Mouse (Mus musculus) MEL (cell line): ENCODE data around the gene Lsamp. TPM values are rescaled to one million over a fixed set of nuclear protein-coding genes. Genes with fewer than 3 reads are reported as not detected.

Experiments used
- DNase-seq: peaks from one replicate; pipeline ENCODE4 v3.0.0; 2011; ENCODE audit warnings: low read depth, low spot score
- H3K27ac ChIP-seq: 2 replicates; pipeline ENCODE4 v1.5.1; 2012; ENCODE audit warnings: low read depth, mild to moderate bottlenecking, control low read depth, low read length, moderate library complexity; ENCODE audit not compliant: control insufficient read depth
- H3K27me3 ChIP-seq, 2 experiments: fragments of 150-350 bp in 1 of 2; sonication (generic) in 1 of 2; 2 replicates each; pipeline ENCODE4 v1.6.1; 2012; ENCODE audit warnings: low read length in 2 of 2, mild to moderate bottlenecking in 2 of 2, improper control_type of control experiment in 1 of 2, moderate library complexity in 1 of 2; ENCODE audit not compliant: insufficient read depth in 2 of 2, control insufficient read depth in 1 of 2
- H3K36me3 ChIP-seq, 2 experiments: 2 replicates each; pipeline ENCODE4 v1.6.1; 2012 to 2014; ENCODE audit warnings: low read length in 2 of 2, improper control_type of control experiment in 1 of 2, inconsistent platforms in 1 of 2, mild to moderate bottlenecking in 1 of 2; ENCODE audit not compliant: insufficient read depth in 2 of 2, control insufficient read depth in 1 of 2
- H3K4me1 ChIP-seq, 2 experiments: fragments of 150-350 bp in 1 of 2; sonication (generic) in 1 of 2; 2 replicates each; pipeline ENCODE4 v1.6.1; 2012; ENCODE audit warnings: low read length in 2 of 2, improper control_type of control experiment in 1 of 2, mild to moderate bottlenecking in 1 of 2; ENCODE audit not compliant: insufficient read depth in 2 of 2, control insufficient read depth in 1 of 2
- H3K4me3 ChIP-seq, 2 experiments: fragments of 150-350 bp in 1 of 2; sonication (generic) in 1 of 2; 2 replicates each; pipeline ENCODE4 v1.5.1; 2012; ENCODE audit warnings: low read depth in 2 of 2, low read length in 2 of 2, mild to moderate bottlenecking in 2 of 2, moderate library complexity in 2 of 2, control low read depth in 1 of 2, improper control_type of control experiment in 1 of 2; ENCODE audit not compliant: control insufficient read depth in 1 of 2, insufficient read depth in 1 of 2
- H3K79me2 ChIP-seq: 2 replicates; pipeline ENCODE4 v1.6.1; 2012; ENCODE audit warnings: mild to moderate bottlenecking, low read length, moderate library complexity; ENCODE audit not compliant: control insufficient read depth, poor library complexity, insufficient read depth
- H3K9ac ChIP-seq: 2 replicates; pipeline ENCODE4 v1.6.1; 2012; ENCODE audit warnings: low read depth, mild to moderate bottlenecking, control low read depth, low read length, moderate library complexity; ENCODE audit not compliant: control insufficient read depth, poor library complexity, severe bottlenecking
- H3K9me3 ChIP-seq: fragments of 150-350 bp; sonication (generic); replicated peaks from 2 replicates; pipeline ENCODE4 v1.6.1; 2012; ENCODE audit warnings: mild to moderate bottlenecking, low read length, improper control_type of control experiment, moderate library complexity; ENCODE audit not compliant: insufficient read depth
- BHLHE40 ChIP-seq: IDR thresholded peaks from 2 replicates; pipeline ENCODE4 v1.6.1; 2012; ENCODE audit warnings: low read depth, mild to moderate bottlenecking, inconsistent platforms, low read length, improper control_type of control experiment, borderline replicate concordance
- CHD1 ChIP-seq: IDR thresholded peaks from 2 replicates; pipeline ENCODE4 v1.6.1; 2012; ENCODE audit warnings: low read depth, mild to moderate bottlenecking, inconsistent platforms, low read length, improper control_type of control experiment
- CTCF ChIP-seq, 3 experiments: IDR thresholded peaks in 2 of 3; conservative IDR thresholded peaks in 1 of 3; 2 replicates each; pipeline ENCODE4 v1.5.1; 2011 to 2012; ENCODE audit warnings: low read length in 3 of 3, low read depth in 2 of 3, mild to moderate bottlenecking in 2 of 3, improper control_type of control experiment in 1 of 3, inconsistent platforms in 1 of 3, mixed read lengths in 1 of 3, moderate library complexity in 1 of 3; ENCODE audit not compliant: control insufficient read depth in 1 of 3, insufficient read depth in 1 of 3, poor library complexity in 1 of 3, severe bottlenecking in 1 of 3
- E2F4 ChIP-seq: IDR thresholded peaks from 2 replicates; pipeline ENCODE4 v1.6.1; 2011; ENCODE audit warnings: low read depth, low read length, improper control_type of control experiment, borderline replicate concordance
- ELF1 ChIP-seq: IDR thresholded peaks from 2 replicates; pipeline ENCODE4 v1.6.1; 2014; ENCODE audit warnings: low read depth, mild to moderate bottlenecking, inconsistent platforms, low read length, improper control_type of control experiment, moderate library complexity
- EP300 ChIP-seq, 2 experiments: IDR thresholded peaks; 2 replicates each; pipeline ENCODE4 v1.6.1; 2011; ENCODE audit warnings: improper control_type of control experiment in 2 of 2, low read length in 2 of 2, low read depth in 1 of 2, mild to moderate bottlenecking in 1 of 2
- ETS1 ChIP-seq: IDR thresholded peaks from 2 replicates; pipeline ENCODE4 v1.6.1; 2012; ENCODE audit warnings: low read depth, mild to moderate bottlenecking, inconsistent platforms, low read length, improper control_type of control experiment, moderate library complexity
- GATA1 ChIP-seq: IDR thresholded peaks from 2 replicates; pipeline ENCODE4 v1.6.1; 2011; ENCODE audit warnings: low read depth, low read length, improper control_type of control experiment
- HCFC1 ChIP-seq: IDR thresholded peaks from 2 replicates; pipeline ENCODE4 v1.6.1; 2012; ENCODE audit warnings: low read depth, mild to moderate bottlenecking, inconsistent platforms, low read length, improper control_type of control experiment, moderate library complexity
- MAFK ChIP-seq: IDR thresholded peaks from 2 replicates; pipeline ENCODE4 v1.6.1; 2011; ENCODE audit warnings: low read depth, mild to moderate bottlenecking, low read length, improper control_type of control experiment, borderline replicate concordance
- MAX ChIP-seq: IDR thresholded peaks from 2 replicates; pipeline ENCODE4 v1.6.1; 2011; ENCODE audit warnings: low read length, improper control_type of control experiment
- MXI1 ChIP-seq: IDR thresholded peaks from 2 replicates; pipeline ENCODE4 v1.6.1; 2011; ENCODE audit warnings: mild to moderate bottlenecking, low read depth, low read length, improper control_type of control experiment
- MYB ChIP-seq: IDR thresholded peaks from 2 replicates; pipeline ENCODE4 v1.6.1; 2011; ENCODE audit warnings: mild to moderate bottlenecking, low read depth, low read length, improper control_type of control experiment
- MYC ChIP-seq: IDR thresholded peaks from 2 replicates; pipeline ENCODE4 v1.6.1; 2011; ENCODE audit warnings: low read depth, mild to moderate bottlenecking, low read length, improper control_type of control experiment, moderate library complexity
- NELFE ChIP-seq: IDR thresholded peaks from 2 replicates; pipeline ENCODE4 v1.6.1; 2011; ENCODE audit warnings: low read depth, low read length, improper control_type of control experiment
- NRF1 ChIP-seq: IDR thresholded peaks from 2 replicates; pipeline ENCODE4 v1.6.1; 2014; ENCODE audit warnings: low read depth, mild to moderate bottlenecking, inconsistent platforms, low read length, improper control_type of control experiment, moderate library complexity; ENCODE audit not compliant: poor library complexity, insufficient read depth, severe bottlenecking
- POLR2A ChIP-seq, 2 experiments: IDR thresholded peaks; 2 replicates each; pipeline ENCODE4 v1.6.1; 2011 to 2012; ENCODE audit warnings: low read length in 2 of 2, mild to moderate bottlenecking in 2 of 2, control low read depth in 1 of 2, improper control_type of control experiment in 1 of 2, low read depth in 1 of 2, moderate library complexity in 1 of 2; ENCODE audit not compliant: control insufficient read depth in 1 of 2, insufficient read depth in 1 of 2, poor library complexity in 1 of 2
- POLR2AphosphoS2 ChIP-seq: IDR thresholded peaks from 2 replicates; pipeline ENCODE4 v1.6.1; 2011; ENCODE audit warnings: low read length, improper control_type of control experiment
- POLR2AphosphoS5 ChIP-seq: IDR thresholded peaks from 2 replicates; pipeline ENCODE4 v1.6.1; 2012; ENCODE audit warnings: low read depth, borderline replicate concordance, mild to moderate bottlenecking, inconsistent platforms, low read length, moderate library complexity, mixed read lengths
- RAD21 ChIP-seq: IDR thresholded peaks from 2 replicates; pipeline ENCODE4 v1.6.1; 2011; ENCODE audit warnings: mild to moderate bottlenecking, low read depth, low read length, improper control_type of control experiment
- SMC3 ChIP-seq: IDR thresholded peaks from 2 replicates; pipeline ENCODE4 v1.6.1; 2011; ENCODE audit warnings: low read depth, low read length, improper control_type of control experiment
- USF1 ChIP-seq: IDR thresholded peaks from 2 replicates; pipeline ENCODE4 v1.6.1; 2014; ENCODE audit warnings: low read depth, mild to moderate bottlenecking, inconsistent platforms, low read length, improper control_type of control experiment, moderate library complexity
- USF2 ChIP-seq, 2 experiments: IDR thresholded peaks; 2 replicates each; pipeline ENCODE4 v1.6.1; 2011 to 2012; ENCODE audit warnings: improper control_type of control experiment in 2 of 2, low read length in 2 of 2, borderline replicate concordance in 1 of 2, inconsistent platforms in 1 of 2, low read depth in 1 of 2, mild to moderate bottlenecking in 1 of 2; ENCODE audit not compliant: insufficient read depth in 1 of 2
- ZMIZ1 ChIP-seq: IDR thresholded peaks from 2 replicates; pipeline ENCODE4 v1.6.1; 2012; ENCODE audit warnings: low read depth, mild to moderate bottlenecking, inconsistent platforms, low read length, improper control_type of control experiment, moderate library complexity
- polyA plus RNA-seq, 2 experiments: library from polyadenylated mRNA; stranded (reverse) in 1 of 2; unstranded in 1 of 2; fragments of >175 nt in 1 of 2; fragments of >200 nt in 1 of 2; gene quantifications; 2 replicates each; pipeline versions ENCODE4 v1.2.1 to v1.2.4; 2012; ENCODE audit warnings: low replicate concordance in 2 of 2, low read depth in 1 of 2; ENCODE audit not compliant: insufficient read length in 2 of 2, insufficient read depth in 1 of 2, missing spikeins in 1 of 2
- total RNA-seq: library from RNA; depleted of rRNA; stranded (reverse); fragments of 300-350 nt; gene quantifications from 2 replicates; pipeline ENCODE4 v1.2.3, GENCODE M21; 2012

Lsamp gene
- total and polyA plus RNA-seq, 3 experiments, result 0.42 TPM; not detected in 2

GRCm38 (mm10) chr16:41786704-41787103, 1802.5 kb downstream of the Lsamp start:
- DNase-seq, result no peak
- Histone ChIP-seq H3K36me3 (no peaks in the 10 kb centered on the region), H3K4me1 (no peaks in the 10 kb centered on the region), H3K4me3 (no peak overlapping the region), H3K9me3 (no peaks in the 10 kb centered on the region), H3K9ac (no peak overlapping the region), H3K27me3 (no peaks in the 10 kb centered on the region), H3K79me2 (no peaks in the 10 kb centered on the region), H3K27ac (no peak overlapping the region)
- TF ChIP-seq RAD21 (no peak), POLR2A (IDR thresholded peaks at IDR 0.05; ENCODE audit: control insufficient read depth in 1 of 2, insufficient read depth in 1 of 2, low read depth in 1 of 2, low read length in 2 of 2, poor library complexity in 1 of 2) (no peak), MXI1 (no peak), NRF1 (no peak), USF1 (no peak), SMC3 (no peak), POLR2AphosphoS5 (no peak), MAFK (no peak), POLR2AphosphoS2 (no peak), MAX (no peak), EP300 (IDR thresholded peaks at IDR 0.05; ENCODE audit: low read depth in 1 of 2, low read length in 2 of 2) (no peak), CTCF (IDR thresholded peaks at IDR 0.05 in 2 of 3, conservative IDR thresholded peaks at IDR 0.05 in 1 of 3; ENCODE audit: control insufficient read depth in 1 of 3, insufficient read depth in 1 of 3, low read depth in 2 of 3, low read length in 3 of 3, poor library complexity in 1 of 3, severe bottlenecking in 1 of 3) (no peak)

GRCm38 (mm10) chr16:41787146-41787545, 1803.0 kb downstream of the Lsamp start:
- Histone ChIP-seq H3K9ac (no peak overlapping the region), H3K27me3 (no peaks in the 10 kb centered on the region), H3K9me3 (no peaks in the 10 kb centered on the region), H3K79me2 (no peaks in the 10 kb centered on the region), H3K4me3 (no peak overlapping the region)
- no peak for DNase-seq
- TF ChIP-seq MAX, result no peak
- TF ChIP-seq RAD21, result no peak
- TF ChIP-seq, all 39 proteins: peak for 0
- Histone ChIP-seq H3K27ac (no peak overlapping the region), H3K4me1 (no peaks in the 10 kb centered on the region), H3K36me3 (no peaks in the 10 kb centered on the region)

DNA sequence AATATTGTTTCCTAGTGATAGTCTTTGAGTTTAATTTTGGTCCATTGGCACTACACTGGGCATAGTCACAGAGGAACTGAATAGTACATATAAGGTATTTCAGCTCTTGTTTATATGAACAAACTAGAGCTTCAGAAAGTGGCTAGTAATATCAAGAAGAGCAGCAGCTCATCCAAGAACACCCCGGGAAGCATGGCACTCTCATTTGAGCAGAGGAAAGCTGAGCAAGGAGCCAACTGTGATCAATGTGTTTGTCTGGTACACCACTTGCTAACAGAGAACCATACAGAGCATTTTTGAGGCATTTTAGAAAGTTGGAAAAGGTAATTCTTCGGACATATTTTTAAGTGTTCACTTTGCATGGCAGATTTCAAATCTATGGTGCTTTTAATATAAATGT, 1805.9 kb downstream of the Lsamp start:
- no peaks in the 10 kb centered on the region for H3K27me3 ChIP-seq
- DNase-seq, result no peak
- H3K4me3 ChIP-seq, result no peak overlapping the region
- H3K9me3 ChIP-seq, result no peaks in the 10 kb centered on the region
- H3K36me3 ChIP-seq, result no peaks in the 10 kb centered on the region
- H3K27ac ChIP-seq, result no peak overlapping the region
- no peak overlapping the region for H3K9ac ChIP-seq
- no peaks in the 10 kb centered on the region for H3K4me1 ChIP-seq
- TF ChIP-seq RAD21 (no peak), USF1 (no peak), MAFK (no peak), E2F4 (no peak), MYB (no peak), GATA1 (no peak), ZMIZ1 (no peak), MXI1 (no peak), NRF1 (no peak), NELFE (no peak), CHD1 (no peak), MYC (no peak), HCFC1 (no peak), ELF1 (no peak), ETS1 (no peak), EP300 (IDR thresholded peaks at IDR 0.05; ENCODE audit: low read depth in 1 of 2, low read length in 2 of 2) (no peak), BHLHE40 (no peak), USF2 (IDR thresholded peaks at IDR 0.05; ENCODE audit: borderline replicate concordance in 1 of 2, insufficient read depth in 1 of 2, low read depth in 1 of 2, low read length in 2 of 2) (no peak)
- H3K79me2 ChIP-seq, result no peaks in the 10 kb centered on the region
